Mouse (Mus musculus): Measurements from ENCODE around the gene Ampd1.

Ampd1 gene

DNA sequence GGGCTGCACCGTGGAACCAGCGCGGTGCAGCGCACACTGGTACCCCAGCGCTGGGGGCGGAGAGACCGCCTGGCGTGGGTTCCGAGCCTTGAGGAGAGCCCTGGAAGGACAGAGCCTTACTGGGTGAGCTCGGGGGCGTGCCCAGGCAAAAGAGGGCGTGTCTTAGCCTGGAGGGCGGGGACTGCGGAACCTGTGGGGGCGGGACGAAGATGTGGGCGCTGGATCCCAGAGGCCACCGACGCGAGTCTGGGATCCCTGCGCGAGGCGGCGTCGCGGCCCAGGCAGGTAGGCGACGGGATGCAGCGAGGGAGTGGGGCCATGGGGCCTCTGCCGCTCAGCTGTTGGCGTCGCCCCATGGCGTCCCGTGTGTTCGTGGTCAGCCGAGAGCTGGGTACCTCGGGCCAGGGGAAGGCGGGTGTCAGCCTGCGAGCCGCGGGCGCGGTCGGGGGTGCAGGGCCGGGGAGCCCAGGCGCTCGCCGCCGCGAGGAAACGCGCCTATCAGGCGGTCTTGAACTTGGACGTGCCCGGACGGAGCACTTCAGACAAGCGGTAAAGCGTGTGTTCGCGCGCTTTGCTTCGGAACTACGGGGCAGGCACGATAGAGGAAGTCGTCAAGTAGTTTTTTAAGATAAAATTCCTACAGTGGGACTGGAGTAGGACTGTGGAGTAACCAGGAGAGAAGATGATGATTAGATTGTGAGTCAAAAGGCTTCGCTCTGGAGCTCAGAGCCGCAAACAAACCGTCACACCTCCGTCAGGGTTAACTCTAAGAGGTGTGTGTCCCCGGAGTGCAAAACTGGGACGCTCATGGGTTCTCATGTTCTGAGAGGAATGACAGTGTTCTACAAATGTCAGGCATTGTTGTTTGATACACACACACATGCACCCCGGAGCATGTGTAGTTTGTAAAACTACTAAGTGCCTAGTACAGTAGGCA is 28.9 kb downstream of the Ampd1 start, which contains the start of gene Dennd2c:
TSS of gene Dennd2c (plus strand) at position 151 of the 937 bp plus-strand sequence.
- DNase-seq (ENCODE audit: inconsistent age in 2 of 2, low spot score in 1 of 2): peak; percentile 93 to 99

DNA sequence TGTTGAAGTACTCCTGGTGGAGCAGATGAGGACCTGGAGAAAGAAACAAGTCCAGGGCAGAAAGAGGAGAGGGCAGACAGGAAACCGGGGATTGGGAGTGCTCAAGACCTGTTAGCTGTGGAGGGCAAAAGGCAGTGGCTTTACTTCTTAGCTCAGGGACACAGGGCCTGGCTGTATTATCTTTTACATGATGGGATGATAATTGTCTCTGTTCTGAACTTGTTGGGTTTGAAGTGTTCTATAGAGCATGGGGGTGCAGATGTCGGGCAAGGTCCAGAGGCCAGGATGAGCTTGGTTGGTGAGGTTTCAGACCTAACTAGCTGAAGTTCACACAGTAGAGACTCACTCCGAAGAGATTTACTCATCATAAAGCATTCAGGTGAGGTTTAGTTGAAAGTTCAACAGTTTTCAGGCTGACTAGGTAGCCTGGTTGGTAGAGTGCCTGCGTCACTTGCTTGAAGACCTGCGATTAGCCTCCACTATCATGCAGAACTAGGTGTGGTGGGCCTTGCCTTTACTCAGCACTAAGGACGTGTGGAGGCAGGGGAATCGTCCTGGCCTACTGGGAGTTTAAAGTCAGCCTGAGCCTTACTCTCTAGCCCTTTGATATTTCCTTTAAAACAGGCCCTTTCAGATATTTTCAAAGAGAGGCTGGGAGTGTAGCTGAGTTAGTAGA is 33.9 kb downstream of the Ampd1 start:
- no peak for DNase-seq (ENCODE audit: inconsistent age in 2 of 2, low spot score in 1 of 2)

- DNase-seq (ENCODE audit: inconsistent age in 2 of 2, low spot score in 1 of 2): no peak
These were observed 38.4 kb downstream of the Ampd1 start for GRCm38 (mm10) chr3:103112216-103112615.

DNA sequence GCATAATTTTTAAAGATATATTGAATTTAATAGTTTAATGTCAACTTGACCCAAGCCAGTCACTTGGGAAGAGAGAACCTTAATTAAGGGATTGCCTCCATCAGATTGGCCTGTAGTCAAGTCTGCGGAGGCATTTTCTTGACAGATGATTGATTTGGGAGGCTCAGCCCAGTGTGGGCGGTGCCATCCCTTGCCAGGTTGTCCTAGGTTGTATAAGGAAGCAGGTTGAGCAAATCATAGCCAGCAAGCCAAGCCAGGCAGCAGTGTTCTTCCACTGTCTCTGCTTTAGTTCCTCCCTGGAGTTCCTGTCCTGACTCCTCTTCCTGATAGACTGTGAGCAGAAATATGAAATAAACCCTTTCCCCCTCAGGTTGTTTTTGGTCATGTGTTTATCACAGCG is 49.8 kb downstream of the Ampd1 start:
- no peak for DNase-seq (ENCODE audit: inconsistent age in 2 of 2, low spot score in 1 of 2)

GRCm38 (mm10) chr3:103126138-103126537 is 52.3 kb downstream of the Ampd1 start:
- DNase-seq (ENCODE audit: inconsistent age in 2 of 2, low spot score in 1 of 2): no peak

- DNase-seq (ENCODE audit: inconsistent age in 2 of 2, low spot score in 1 of 2): no peak
These were observed 53.4 kb downstream of the Ampd1 start for GRCm38 (mm10) chr3:103127177-103127576.

DNA sequence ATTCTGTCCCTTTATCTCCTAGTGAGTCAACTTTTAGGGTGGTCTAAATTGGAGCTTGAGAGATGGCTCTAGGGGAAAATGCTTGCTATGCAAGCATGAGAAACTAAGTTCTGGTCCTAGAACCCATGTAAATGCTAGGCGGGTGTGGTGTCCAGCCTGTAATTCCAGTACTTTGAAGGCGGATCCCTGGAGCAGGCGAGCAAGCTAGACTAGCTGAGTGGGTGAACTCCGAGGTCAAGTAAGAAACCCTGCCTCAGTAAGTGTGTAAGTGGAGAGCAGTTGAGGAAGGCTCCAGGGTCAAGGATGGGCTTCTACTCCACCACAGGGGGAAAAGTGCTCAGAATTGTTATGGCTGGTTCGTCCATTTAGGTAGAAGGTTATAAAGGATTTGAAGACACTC is 53.9 kb downstream of the Ampd1 start:
- no peak for DNase-seq (ENCODE audit: inconsistent age in 2 of 2, low spot score in 1 of 2)

DNA sequence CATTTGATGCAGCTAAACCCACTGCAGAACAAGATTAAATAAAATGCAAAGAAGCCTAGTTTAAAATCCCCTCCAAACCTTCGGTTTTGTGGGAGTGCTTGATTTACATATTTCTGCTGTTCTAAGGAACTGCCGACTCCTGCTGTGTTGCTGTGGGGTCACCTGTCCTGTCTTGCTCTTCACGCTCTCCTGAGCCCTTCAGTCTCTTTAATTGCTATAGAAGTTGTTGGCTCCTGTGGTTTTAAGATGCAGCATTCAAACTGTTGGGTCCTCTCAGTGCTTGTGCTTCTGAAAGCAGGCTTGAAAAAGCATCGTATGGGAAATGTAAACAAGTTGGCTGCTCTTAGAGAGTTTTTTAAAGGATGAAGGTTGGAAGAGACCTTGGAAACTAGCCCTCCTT is 54.4 kb downstream of the Ampd1 start:
- DNase-seq (ENCODE audit: inconsistent age in 2 of 2, low spot score in 1 of 2): no peak

- DNase-seq (ENCODE audit: inconsistent age in 2 of 2, low spot score in 1 of 2): no peak
These were observed 55.7 kb downstream of the Ampd1 start for GRCm38 (mm10) chr3:103129367-103130159.

GRCm38 (mm10) chr3:103130236-103130751 is 56.5 kb downstream of the Ampd1 start:
- DNase-seq (ENCODE audit: inconsistent age in 2 of 2, low spot score in 1 of 2): peak; percentile 15 to 62

GRCm38 (mm10) chr3:103133098-103133497 is 59.3 kb downstream of the Ampd1 start:
- no peak for DNase-seq (ENCODE audit: inconsistent age in 2 of 2, low spot score in 1 of 2)

DNA sequence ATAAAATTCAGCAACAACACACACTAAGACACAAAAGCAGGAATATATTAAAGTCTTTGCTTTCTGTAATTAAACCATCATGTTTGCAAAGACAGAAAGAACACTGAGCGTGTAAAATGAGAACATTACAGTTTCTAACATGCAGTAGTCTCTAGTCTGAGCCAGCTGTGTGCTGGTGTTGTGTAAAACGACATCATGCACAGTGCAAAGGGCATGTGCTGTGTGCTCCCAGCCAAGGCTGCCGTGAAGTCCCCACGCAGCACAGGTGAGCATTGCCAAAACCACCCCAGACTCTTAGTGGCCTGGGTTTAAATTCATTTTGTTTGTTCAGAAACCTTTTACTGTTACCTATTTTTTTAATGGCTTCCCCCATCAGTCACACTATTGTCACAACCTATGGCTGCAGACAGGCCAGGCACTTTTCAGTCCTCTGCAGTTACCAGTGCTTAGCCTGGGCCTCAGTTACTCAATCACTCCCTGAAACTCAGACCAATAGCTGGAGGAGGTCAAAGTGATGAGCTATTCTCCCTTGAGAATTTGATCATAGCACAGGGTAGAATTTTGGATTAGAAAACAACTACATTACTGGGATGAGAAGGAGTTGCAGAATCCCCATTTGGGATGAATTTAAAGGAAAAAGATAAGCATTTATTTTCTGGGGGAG is 62.7 kb downstream of the Ampd1 start:
- no peak for DNase-seq (ENCODE audit: inconsistent age in 2 of 2, low spot score in 1 of 2)

DNA sequence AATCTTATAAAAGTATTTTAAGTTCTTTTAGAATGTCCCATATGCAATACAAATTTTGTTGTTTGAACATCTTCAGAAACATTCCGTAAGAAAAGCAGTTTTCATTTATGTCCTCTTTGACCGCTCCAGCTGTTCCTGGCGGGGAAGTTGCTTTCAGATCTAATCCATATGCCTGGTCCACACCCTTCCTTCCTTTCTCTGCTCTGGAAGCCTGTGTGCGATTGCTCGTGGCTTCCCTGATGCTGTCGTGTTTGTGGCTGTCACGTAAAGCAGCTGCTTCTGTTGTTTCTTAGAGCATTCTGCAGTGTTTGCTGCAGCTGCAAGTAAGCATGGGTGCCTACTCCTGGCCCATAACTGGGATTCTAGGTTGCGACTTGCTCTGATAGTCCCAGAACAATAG is 65.2 kb downstream of the Ampd1 start:
- DNase-seq (ENCODE audit: inconsistent age in 2 of 2, low spot score in 1 of 2): peak in 1 of 2 experiments; percentile 33

GRCm38 (mm10) chr3:103140095-103140838 is 66.5 kb downstream of the Ampd1 start:
- DNase-seq (ENCODE audit: inconsistent age in 2 of 2, low spot score in 1 of 2): peak in 1 of 2 experiments; percentile 56

- DNase-seq (ENCODE audit: inconsistent age in 2 of 2, low spot score in 1 of 2): peak in 1 of 2 experiments; percentile 59
These were observed 67.5 kb downstream of the Ampd1 start for GRCm38 (mm10) chr3:103141287-103141686.

GRCm38 (mm10) chr3:103142366-103142765 is 68.6 kb downstream of the Ampd1 start:
- DNase-seq (ENCODE audit: inconsistent age in 2 of 2, low spot score in 1 of 2): peak in 1 of 2 experiments; percentile 21

DNA sequence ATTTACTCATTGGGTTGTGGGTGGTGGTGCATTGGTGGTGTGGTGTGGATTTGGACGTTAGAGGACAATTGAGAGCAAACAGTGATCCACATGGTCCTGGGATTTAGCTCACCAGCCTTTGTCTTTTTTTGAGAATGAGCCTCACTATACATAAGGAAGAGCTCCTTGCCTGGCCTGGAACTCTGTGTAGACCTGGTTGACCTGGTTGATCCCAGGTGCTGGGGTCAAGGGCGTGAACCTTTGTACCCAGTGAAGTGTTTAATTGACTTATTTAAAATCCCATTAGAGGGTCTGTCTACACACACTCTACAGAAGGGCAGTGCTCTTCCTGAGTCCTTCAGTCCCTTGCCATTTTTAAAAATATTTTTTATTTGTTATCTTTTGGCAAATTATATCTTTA is 71.5 kb downstream of the Ampd1 start:
- no peak for DNase-seq (ENCODE audit: inconsistent age in 2 of 2, low spot score in 1 of 2)

GRCm38 (mm10) chr3:103145791-103146190 is 72.0 kb downstream of the Ampd1 start:
- DNase-seq (ENCODE audit: inconsistent age in 2 of 2, low spot score in 1 of 2): no peak

GRCm38 (mm10) chr3:103146330-103147166 is 72.7 kb downstream of the Ampd1 start:
- DNase-seq (ENCODE audit: inconsistent age in 2 of 2, low spot score in 1 of 2): peak in 1 of 2 experiments; percentile 32
